Mouse (Mus musculus): Measurements from ENCODE around the gene Lifr.

Lifr gene

GRCm38 (mm10) chr15:7242161-7242850, 151.9 kb downstream of the Lifr start:
- DNase-seq (ENCODE audit: extremely low read depth, insufficient read length, low spot score): no peak
